Mouse (Mus musculus) cerebellum, postnatal 10 days (tissue): Measurements from ENCODE around the gene Rbm43.

Source experiments
- DNase-seq, 2 experiments: peaks; one replicate each; pipeline ENCODE4 v3.0.0; 2021; ENCODE audit warnings: mixed read lengths in 2 of 2

Gene Rbm43

GRCm38 (mm10) chr2:51934574-51935334, at the start of gene Rbm43:
Gene Rbm43, minus strand, starts transcription at chr2:51935163.
- peak; percentile 85 to 87 for DNase-seq

- peak; percentile 10 to 12 for DNase-seq
These were observed 47.3 kb upstream of the Rbm43 start for GRCm38 (mm10) chr2:51982288-51982687.

- DNase-seq: peak; percentile 66 to 68
These were observed 46.7 kb upstream of the Rbm43 start for GRCm38 (mm10) chr2:51981630-51982029.

GRCm38 (mm10) chr2:51973410-51973968, 38.5 kb upstream of the Rbm43 start, which contains the start of gene Nmi:
Gene Nmi, minus strand, starts transcription at chr2:51973494.
- DNase-seq: peak; percentile 23 to 32

- DNase-seq: peak; percentile 52 to 53
These were observed 37.9 kb upstream of the Rbm43 start for GRCm38 (mm10) chr2:51972641-51973409.

GRCm38 (mm10) chr2:51972142-51972541, 37.2 kb upstream of the Rbm43 start:
- DNase-seq: peak in 1 of 2 experiments; percentile 20

- no peak for DNase-seq
These were observed 35.9 kb upstream of the Rbm43 start for GRCm38 (mm10) chr2:51970897-51971296.

GRCm38 (mm10) chr2:51967288-51967687, 32.3 kb upstream of the Rbm43 start:
- no peak for DNase-seq

GRCm38 (mm10) chr2:51953648-51954204, 18.8 kb upstream of the Rbm43 start:
- no peak for DNase-seq

GRCm38 (mm10) chr2:51950876-51951275, 15.9 kb upstream of the Rbm43 start:
- DNase-seq: no peak

GRCm38 (mm10) chr2:51948105-51948830, 13.3 kb upstream of the Rbm43 start:
- peak in 1 of 2 experiments; percentile 24 for DNase-seq

- DNase-seq: no peak
These were observed 10.8 kb upstream of the Rbm43 start for GRCm38 (mm10) chr2:51945812-51946211.

GRCm38 (mm10) chr2:51941832-51942231, 6.9 kb upstream of the Rbm43 start:
- DNase-seq: no peak

- no peak for DNase-seq
These were observed 3.8 kb upstream of the Rbm43 start for GRCm38 (mm10) chr2:51938750-51939149.

- no peak for DNase-seq
These were observed 2.0 kb upstream of the Rbm43 start for GRCm38 (mm10) chr2:51937004-51937403.

GRCm38 (mm10) chr2:51936585-51936984, 1.6 kb upstream of the Rbm43 start:
- DNase-seq: no peak

- DNase-seq: no peak
These were observed 958 bp upstream of the Rbm43 start for GRCm38 (mm10) chr2:51935921-51936320.

- DNase-seq: no peak
These were observed 1.4 kb downstream of the Rbm43 start for GRCm38 (mm10) chr2:51933341-51934134.

- DNase-seq: no peak
These were observed 3.7 kb downstream of the Rbm43 start for GRCm38 (mm10) chr2:51931241-51931640.

GRCm38 (mm10) chr2:51914944-51915680, 19.9 kb downstream of the Rbm43 start:
- peak; percentile 90 to 93 for DNase-seq

- DNase-seq: peak; percentile 20 to 24
These were observed 20.4 kb downstream of the Rbm43 start for GRCm38 (mm10) chr2:51914532-51914931.
